Mouse (Mus musculus) embryonic fibroblast, embryonic 13.5 days (primary cell): ENCODE results near the gene Tenm2. TPM values are rescaled to one million over a fixed set of nuclear protein-coding genes. Genes with fewer than 3 reads are reported as not detected.

Experiments used
- H3K27ac ChIP-seq: 2 replicates; pipeline ENCODE4 v1.5.1; 2012; ENCODE audit warnings: low read length, control low read depth, inconsistent platforms; ENCODE audit not compliant: insufficient read depth
- H3K4me1 ChIP-seq: 2 replicates; pipeline ENCODE4 v1.6.1; 2011; ENCODE audit warnings: low read length; ENCODE audit not compliant: control insufficient read depth, insufficient read depth
- H3K4me3 ChIP-seq: 2 replicates; pipeline ENCODE4 v1.5.1; 2011; ENCODE audit warnings: mild to moderate bottlenecking, control low read depth, low read length; ENCODE audit not compliant: insufficient read depth
- CTCF ChIP-seq: IDR thresholded peaks from 2 replicates; pipeline ENCODE4 v1.5.1; 2011; ENCODE audit warnings: mild to moderate bottlenecking, control low read depth, low read length, moderate library complexity, borderline replicate concordance; ENCODE audit not compliant: insufficient read depth
- POLR2A ChIP-seq: IDR thresholded peaks from 2 replicates; pipeline ENCODE4 v1.6.1; 2011; ENCODE audit warnings: low read depth, mild to moderate bottlenecking, control low read depth, low read length, moderate library complexity
- polyA plus RNA-seq: library from polyadenylated mRNA; stranded (reverse); fragments of >200 nt; gene quantifications from 2 replicates; pipeline ENCODE4 v1.2.4, GENCODE M21; 2011; ENCODE audit warnings: low read depth; ENCODE audit not compliant: missing spikeins, insufficient read length

Tenm2 gene
- polyA plus RNA-seq, 1 experiment = 0.05 TPM

GRCm38 (mm10) chr11:36746286-36746685 lies 489.5 kb downstream of the Tenm2 start:
- Histone ChIP-seq H3K4me1 (no peaks in the 10 kb centered on the region), H3K4me3 (no peak overlapping the region), H3K27ac (no peak overlapping the region)
- TF ChIP-seq CTCF (no peak), POLR2A (no peak)

- Histone ChIP-seq H3K4me1 (no peaks in the 10 kb centered on the region), H3K27ac (no peak overlapping the region), H3K4me3 (no peak overlapping the region)
- TF ChIP-seq CTCF (no peak), POLR2A (no peak)
These were observed 508.0 kb downstream of the Tenm2 start for GRCm38 (mm10) chr11:36727800-36728199.

- Histone ChIP-seq H3K4me1 (no peaks in the 10 kb centered on the region), H3K4me3 (no peak overlapping the region), H3K27ac (no peak overlapping the region)
- TF ChIP-seq CTCF (no peak), POLR2A (no peak)
These were observed 532.9 kb downstream of the Tenm2 start for GRCm38 (mm10) chr11:36702881-36703280.

GRCm38 (mm10) chr11:36700951-36701350 lies 534.8 kb downstream of the Tenm2 start:
- Histone ChIP-seq H3K4me3 (no peak overlapping the region), H3K27ac (no peak overlapping the region), H3K4me1 (no peaks in the 10 kb centered on the region)
- TF ChIP-seq CTCF (no peak), POLR2A (no peak)

- no peak overlapping the region for H3K4me3 ChIP-seq
- no peaks in the 10 kb centered on the region for H3K4me1 ChIP-seq
- no peak overlapping the region for H3K27ac ChIP-seq
- TF ChIP-seq CTCF = no peak
- TF ChIP-seq POLR2A = no peak
These were observed 535.6 kb downstream of the Tenm2 start for GRCm38 (mm10) chr11:36700131-36700530.

- no peaks in the 10 kb centered on the region for H3K4me1 ChIP-seq
- TF ChIP-seq POLR2A (no peak), CTCF (no peak)
- H3K27ac ChIP-seq = no peak overlapping the region
- no peak overlapping the region for H3K4me3 ChIP-seq
These were observed 537.5 kb downstream of the Tenm2 start for GRCm38 (mm10) chr11:36698268-36698667.

GRCm38 (mm10) chr11:36697816-36698215 lies 537.9 kb downstream of the Tenm2 start:
- TF ChIP-seq POLR2A (no peak), CTCF (no peak)
- H3K4me1 ChIP-seq = no peaks in the 10 kb centered on the region
- no peak overlapping the region for H3K4me3 ChIP-seq
- no peak overlapping the region for H3K27ac ChIP-seq

GRCm38 (mm10) chr11:36697021-36697639 lies 538.6 kb downstream of the Tenm2 start:
- Histone ChIP-seq H3K27ac (no peak overlapping the region), H3K4me1 (no peaks in the 10 kb centered on the region), H3K4me3 (no peak overlapping the region)
- TF ChIP-seq CTCF (no peak), POLR2A (no peak)

GRCm38 (mm10) chr11:36694810-36695209 lies 541.0 kb downstream of the Tenm2 start:
- H3K4me1 ChIP-seq = no peaks in the 10 kb centered on the region
- H3K4me3 ChIP-seq = no peak overlapping the region
- no peak overlapping the region for H3K27ac ChIP-seq
- TF ChIP-seq CTCF (no peak), POLR2A (no peak)

- no peak overlapping the region for H3K4me3 ChIP-seq
- no peak for TF ChIP-seq CTCF
- TF ChIP-seq POLR2A = no peak
- no peaks in the 10 kb centered on the region for H3K4me1 ChIP-seq
- no peak overlapping the region for H3K27ac ChIP-seq
These were observed 543.1 kb downstream of the Tenm2 start for GRCm38 (mm10) chr11:36692637-36693036.
